Mouse (Mus musculus): ENCODE measurements around the gene Adam1b.
"Not testable (repeated sequence)": the region's sequence is repeated elsewhere in the genome, so short reads cannot be mapped to it uniquely, and the experiment has no call there.

The Adam1b gene

DNA sequence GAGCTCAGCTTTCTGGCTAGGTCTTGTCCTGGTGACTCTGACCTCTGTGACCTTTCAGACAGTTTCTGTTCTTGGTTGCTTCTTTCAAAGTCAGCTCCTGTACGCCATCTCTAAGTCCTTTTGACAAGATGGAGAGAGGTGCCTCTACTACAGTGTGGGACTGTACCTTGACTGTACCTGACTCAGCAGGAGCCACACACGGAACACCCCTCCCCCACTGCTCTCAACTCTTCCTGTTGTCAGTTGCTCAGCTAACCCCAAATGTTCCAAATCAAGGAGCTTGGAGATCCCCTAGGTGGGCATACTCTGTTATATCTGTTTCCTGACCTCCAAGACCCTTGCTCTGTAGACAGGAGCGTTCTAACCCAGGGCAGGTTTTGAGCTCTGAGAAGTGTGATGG is at the start of gene Adam1b:
Adam1b (minus strand) TSS at position 205 of the 400 bp plus-strand sequence.
- DNase-seq: no peak

- no peak for DNase-seq
Observed at GRCm38 (mm10) chr5:121549196-121549595, 46.0 kb upstream of the Adam1b start.

GRCm38 (mm10) chr5:121547084-121547483 is 43.8 kb upstream of the Adam1b start:
- no peak for DNase-seq

- DNase-seq: peak; percentile 79 to 86
Observed at GRCm38 (mm10) chr5:121546530-121546895, 43.3 kb upstream of the Adam1b start.

GRCm38 (mm10) chr5:121545793-121546529 is 42.7 kb upstream of the Adam1b start, which contains the start of gene Mapkapk5:
TSS of gene Mapkapk5 (minus strand) at chr5:121545905.
- DNase-seq: peak; percentile 98 to 99

GRCm38 (mm10) chr5:121544910-121545792 is 41.9 kb upstream of the Adam1b start, which contains the start of the genes Adam1a and Gm42878:
TSS of gene Adam1a (minus strand) at chr5:121545482.
TSS of gene Gm42878 (minus strand) at chr5:121545482.
- peak; percentile 50 to 69 for DNase-seq

DNA sequence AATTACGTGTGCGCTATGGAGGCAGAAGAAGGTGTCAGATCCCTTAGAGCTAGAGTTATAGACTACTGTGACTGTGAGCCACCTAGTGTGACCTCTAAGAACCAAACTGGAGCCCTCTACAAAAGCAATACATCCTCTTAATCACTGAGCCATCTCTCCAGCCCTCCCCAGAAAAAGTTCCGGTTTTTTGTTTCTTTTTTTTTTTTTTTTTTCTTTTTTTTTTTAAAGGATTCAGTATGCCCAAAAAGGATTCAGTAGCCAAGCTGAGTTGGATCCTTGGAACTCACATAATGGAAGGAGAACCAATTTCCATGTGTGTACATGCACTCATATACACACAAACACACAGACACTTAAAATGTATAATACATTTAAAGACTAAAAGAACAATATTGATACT is 40.1 kb upstream of the Adam1b start:
- no peak for DNase-seq

DNA sequence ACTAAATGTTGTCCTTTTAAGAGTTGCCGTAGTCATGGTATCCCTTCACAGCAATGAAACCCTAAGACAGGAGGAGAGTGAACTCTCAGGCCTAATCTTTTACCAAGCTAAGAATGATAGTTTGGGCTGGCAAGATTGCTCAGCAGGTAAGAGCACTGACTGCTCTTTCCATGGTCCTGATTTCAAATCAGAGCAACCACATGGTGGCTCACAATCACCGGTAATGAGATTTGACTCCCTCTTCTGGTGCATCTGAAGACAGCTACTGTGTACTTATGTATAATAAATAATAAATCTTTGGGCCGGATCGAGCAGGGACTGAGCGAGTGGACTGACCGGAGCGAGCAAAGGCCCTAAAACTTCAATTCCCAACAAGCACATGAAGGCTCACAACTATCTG is 38.0 kb upstream of the Adam1b start:
- no peak for DNase-seq

DNA sequence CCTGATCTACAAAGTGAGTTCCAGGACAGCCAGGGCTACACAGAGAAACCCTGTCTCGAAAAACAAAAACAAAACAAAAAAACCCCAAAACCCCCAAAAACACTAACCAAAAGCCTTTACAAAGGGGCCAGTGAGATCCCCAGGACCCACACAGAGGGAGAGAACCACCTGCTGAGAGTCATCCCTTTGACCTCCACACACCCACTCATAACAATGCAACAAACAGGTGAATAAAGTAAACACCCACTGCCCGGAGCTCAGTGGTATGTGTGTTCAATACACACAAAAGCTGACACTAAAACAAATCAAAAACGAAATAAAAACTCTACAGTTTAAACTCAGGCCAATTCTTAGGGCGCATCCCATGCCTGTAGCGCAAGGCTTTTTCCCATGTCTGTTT is 36.8 kb upstream of the Adam1b start:
- DNase-seq: no peak

GRCm38 (mm10) chr5:121537588-121537987 is 34.4 kb upstream of the Adam1b start:
- DNase-seq: no peak

DNA sequence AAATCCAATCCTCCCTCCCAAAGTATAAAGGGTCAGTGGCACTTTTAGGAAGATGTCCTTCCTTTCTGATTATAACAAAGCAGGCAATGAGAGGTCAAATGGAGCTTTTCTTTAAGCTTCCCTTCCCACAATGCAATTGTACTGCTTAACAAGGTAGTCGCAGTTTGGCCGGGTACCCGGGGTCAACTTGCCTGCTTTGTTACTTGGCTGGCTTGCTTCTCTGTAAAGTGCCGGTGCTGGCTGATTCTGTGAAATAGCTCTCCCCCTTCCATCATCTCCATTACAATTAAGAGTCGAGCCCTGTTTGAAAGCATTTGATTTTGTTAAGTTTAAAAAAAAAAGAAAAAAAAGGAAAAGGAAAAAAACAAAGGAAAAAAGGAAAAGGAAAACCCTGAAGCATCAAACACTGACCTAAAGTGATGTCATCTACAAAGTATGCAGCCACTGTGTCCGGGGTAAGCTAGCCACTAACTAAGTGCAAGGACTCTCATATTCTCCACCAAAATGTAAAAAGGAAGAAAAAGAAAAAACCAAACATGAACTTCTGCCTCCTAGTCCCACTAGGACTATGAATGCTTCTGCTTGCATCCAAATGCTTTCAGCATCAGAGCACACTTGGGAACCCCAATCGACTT is 33.8 kb upstream of the Adam1b start:
- DNase-seq: no peak

DNA sequence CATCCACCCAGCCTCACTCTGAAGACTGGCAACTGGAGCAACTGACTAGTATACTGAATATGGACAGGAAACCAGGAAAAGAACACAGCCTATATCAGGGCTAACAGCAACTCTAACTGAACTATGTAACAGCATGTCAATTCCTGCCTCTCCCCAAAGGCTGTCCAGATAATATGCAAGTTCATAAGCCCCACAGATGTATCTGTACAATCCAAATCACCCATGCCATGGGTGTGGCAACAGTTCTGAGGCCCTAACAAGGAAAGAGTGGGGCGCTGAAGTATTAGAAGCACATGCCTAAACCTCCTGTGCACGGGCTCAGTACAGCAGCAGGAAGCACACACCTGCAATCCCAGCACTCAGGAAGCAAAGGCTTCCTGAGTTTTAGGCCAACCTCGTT is 31.9 kb upstream of the Adam1b start:
- no peak for DNase-seq

- peak in 1 of 2 experiments; percentile 25 for DNase-seq
Observed at GRCm38 (mm10) chr5:121534521-121534920, 31.3 kb upstream of the Adam1b start.

DNA sequence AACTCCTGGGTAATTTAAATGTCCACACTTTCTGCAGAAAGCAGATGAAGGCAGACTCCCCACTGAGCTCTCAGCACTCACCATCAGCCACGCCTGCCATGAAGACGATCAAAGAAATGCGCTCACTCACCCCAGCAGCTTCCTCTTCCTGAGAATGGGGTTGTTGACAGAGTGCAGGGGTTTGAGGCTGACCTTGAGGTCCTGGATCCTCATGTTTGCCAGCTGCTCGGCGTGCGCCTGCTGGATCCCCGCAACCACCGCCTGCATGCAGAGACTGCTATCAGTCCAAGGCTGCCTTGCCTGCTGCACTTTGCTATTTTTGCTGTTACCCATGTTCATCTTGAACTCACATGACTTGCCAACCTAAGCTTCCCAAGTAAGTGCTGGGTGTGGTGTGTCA is 23.7 kb upstream of the Adam1b start:
- DNase-seq: no peak

GRCm38 (mm10) chr5:121526526-121526925 is 23.3 kb upstream of the Adam1b start:
- no peak for DNase-seq

- no peak for DNase-seq
Observed at GRCm38 (mm10) chr5:121525774-121526450, 22.7 kb upstream of the Adam1b start.

GRCm38 (mm10) chr5:121519758-121520157 is 16.5 kb upstream of the Adam1b start:
- not testable (repeated sequence) for DNase-seq

DNA sequence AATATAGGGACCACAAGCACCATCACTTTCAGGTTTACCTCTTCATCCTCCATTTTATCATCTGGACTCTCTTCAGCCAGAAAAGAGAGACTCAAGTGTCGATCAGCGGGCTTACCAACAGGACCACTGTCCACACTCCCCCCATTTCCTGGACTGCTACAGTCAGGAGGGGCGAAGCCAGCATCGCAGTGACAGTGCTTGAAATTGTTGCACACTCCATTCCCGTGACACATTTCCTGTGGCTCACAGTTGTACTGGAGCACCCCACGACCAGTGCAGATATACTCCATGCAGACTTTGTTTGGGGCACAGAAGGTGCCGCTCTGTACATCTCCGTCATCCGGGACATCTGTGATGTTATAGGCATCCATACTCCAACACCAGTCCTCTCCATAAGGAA is 15.7 kb upstream of the Adam1b start:
- no peak for DNase-seq

- no peak for DNase-seq
Observed at GRCm38 (mm10) chr5:121510009-121510408, 6.8 kb upstream of the Adam1b start.

DNA sequence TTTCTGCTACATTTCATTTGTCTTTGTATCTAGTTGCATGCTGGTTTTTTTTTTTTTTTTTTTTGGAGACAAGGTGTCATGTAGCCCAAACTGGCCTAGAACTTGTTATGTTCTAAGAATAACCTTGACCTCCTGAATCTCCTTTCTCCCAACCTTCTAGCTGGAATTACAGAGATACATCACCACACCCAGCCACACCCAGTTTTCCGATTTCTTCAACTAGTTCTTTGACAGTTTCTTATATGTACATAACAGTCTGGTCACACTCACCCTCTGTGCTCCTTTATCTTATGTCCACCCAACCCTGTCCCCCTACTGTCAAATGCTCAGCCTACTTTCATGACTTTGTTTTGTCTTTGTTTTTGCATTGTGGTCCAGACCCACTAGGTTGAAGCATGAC is 3.6 kb upstream of the Adam1b start:
- no peak for DNase-seq

- not testable (repeated sequence) for DNase-seq
Observed at GRCm38 (mm10) chr5:121501424-121501996, 1.7 kb downstream of the Adam1b start.

DNA sequence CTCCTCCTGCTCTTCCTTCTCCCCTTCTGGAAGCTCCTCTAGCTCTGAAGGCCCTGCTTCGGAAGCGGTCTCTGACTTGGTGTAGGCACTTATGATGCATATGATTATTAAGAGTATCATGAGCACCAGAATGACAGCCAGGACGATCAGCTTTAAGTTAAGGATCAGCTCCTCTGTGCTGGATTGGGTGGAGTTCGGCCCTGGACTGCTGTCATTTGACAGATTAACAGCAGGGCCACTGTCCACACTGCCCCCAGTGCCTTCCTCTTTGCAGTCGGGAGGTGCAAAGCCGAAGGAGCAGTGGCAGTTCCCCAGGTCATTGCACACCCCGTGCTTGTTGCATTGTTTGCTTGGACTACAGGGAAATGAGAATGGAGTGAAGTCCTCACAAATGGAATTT is 2.5 kb downstream of the Adam1b start:
- DNase-seq: no peak
